Mouse (Mus musculus) E14TG2a.4 (cell line): ENCODE measurements around the gene Cln3.

ENCODE experiments used
- H3K27me3 ChIP-seq: 2 replicates; pipeline ENCODE4 v1.6.1; 2014; ENCODE audit warnings: low read length, control low read depth; ENCODE audit not compliant: insufficient read depth
- H3K36me3 ChIP-seq: 2 replicates; pipeline ENCODE4 v1.6.1; 2014; ENCODE audit warnings: low read length, control low read depth; ENCODE audit not compliant: insufficient read depth
- H3K4me1 ChIP-seq: replicated peaks from 2 replicates; pipeline ENCODE4 v1.6.1; 2014; ENCODE audit warnings: low read depth, low read length, control low read depth
- H3K4me3 ChIP-seq: replicated peaks from 2 replicates; pipeline ENCODE4 v1.5.1; 2014; ENCODE audit warnings: mild to moderate bottlenecking, low read length
- H3K9me3 ChIP-seq: 2 replicates; pipeline ENCODE4 v1.6.1; 2014; ENCODE audit warnings: low read length, control low read depth
- CTCF ChIP-seq: conservative IDR thresholded peaks from 2 replicates; pipeline ENCODE4 v1.5.1; 2014; ENCODE audit warnings: low read length
- NANOG ChIP-seq: IDR thresholded peaks from 2 replicates; pipeline ENCODE4 v1.6.1; 2014; ENCODE audit warnings: borderline replicate concordance, low read length, mixed read lengths
- POU5F1 ChIP-seq: IDR thresholded peaks from 2 replicates; pipeline ENCODE4 v1.6.1; 2014; ENCODE audit warnings: low read length, borderline replicate concordance

The Cln3 gene

DNA sequence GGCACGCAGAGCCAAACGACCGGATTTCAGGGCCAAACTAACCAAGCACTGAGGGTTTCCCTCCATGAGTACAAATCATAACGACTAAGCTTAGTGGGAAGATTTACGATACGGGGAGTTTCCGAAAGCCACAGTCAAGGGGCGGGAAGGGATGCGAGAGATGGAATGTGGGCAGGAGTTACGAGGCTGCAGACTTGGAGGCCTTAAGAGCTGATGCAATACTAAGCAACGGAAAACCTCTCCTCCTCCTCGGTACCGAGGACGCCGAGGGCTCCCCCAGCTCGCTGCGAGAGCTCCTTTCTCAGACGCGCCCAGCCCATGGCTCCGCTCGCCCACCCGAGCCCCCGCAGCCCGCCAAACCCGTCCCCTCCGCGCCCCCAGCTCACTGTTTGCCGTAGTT is 19.9 kb downstream of the Cln3 start:
- no peaks in the 10 kb centered on the region for H3K27me3 ChIP-seq
- H3K4me1 ChIP-seq: peaks cover 23% of the 10 kb centered on the region
- no peak for TF ChIP-seq CTCF
- TF ChIP-seq NANOG: no peak
- no peak for TF ChIP-seq POU5F1
- H3K36me3 ChIP-seq: peaks cover 43% of the 10 kb centered on the region
- no peaks in the 10 kb centered on the region; the same call in 1 of the 2 replicates for H3K9me3 ChIP-seq
- H3K4me3 ChIP-seq: peak overlapping the region; percentile 99

GRCm38 (mm10) chr7:126556635-126557034 is 29.0 kb downstream of the Cln3 start:
- Histone ChIP-seq H3K4me1 (peaks cover 6% of the 10 kb centered on the region; the same call in 1 of the 2 replicates), H3K4me3 (no peak overlapping the region), H3K27me3 (no peaks in the 10 kb centered on the region), H3K36me3 (peaks cover 100% of the 10 kb centered on the region), H3K9me3 (no peaks in the 10 kb centered on the region)
- TF ChIP-seq NANOG: no peak
- TF ChIP-seq CTCF: no peak
- no peak for TF ChIP-seq POU5F1

DNA sequence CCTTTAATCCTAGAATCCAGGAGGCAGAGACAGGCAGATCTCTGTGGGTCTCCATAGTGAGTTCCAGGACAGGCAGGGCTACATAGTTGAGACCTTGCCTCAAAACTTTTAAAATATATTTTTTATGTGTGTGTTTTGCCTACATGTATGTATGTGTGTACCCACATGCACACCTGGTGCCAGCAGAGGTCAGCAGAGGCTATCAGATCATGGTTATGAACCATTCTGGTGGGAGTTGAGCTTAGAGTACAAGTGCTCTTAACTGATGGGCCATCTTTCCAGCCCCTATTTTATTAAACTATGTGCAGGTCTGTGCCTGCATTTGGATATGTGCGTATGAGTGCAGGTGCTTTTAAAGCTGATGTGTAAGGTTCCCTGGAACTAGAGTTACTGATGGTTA is 30.8 kb downstream of the Cln3 start:
- H3K9me3 ChIP-seq: no peaks in the 10 kb centered on the region
- no peaks in the 10 kb centered on the region for H3K27me3 ChIP-seq
- peaks cover 100% of the 10 kb centered on the region for H3K36me3 ChIP-seq
- H3K4me1 ChIP-seq: peaks cover 8% of the 10 kb centered on the region
- no peak for TF ChIP-seq NANOG
- TF ChIP-seq CTCF: no peak
- no peak for TF ChIP-seq POU5F1
- no peak overlapping the region for H3K4me3 ChIP-seq

- H3K9me3 ChIP-seq: no peaks in the 10 kb centered on the region
- H3K4me1 ChIP-seq: peaks cover 16% of the 10 kb centered on the region
- H3K36me3 ChIP-seq: peaks cover 73% of the 10 kb centered on the region
- H3K27me3 ChIP-seq: no peaks in the 10 kb centered on the region
- no peak overlapping the region for H3K4me3 ChIP-seq
- TF ChIP-seq POU5F1: no peak
Observed at GRCm38 (mm10) chr7:126545631-126546030, 40.0 kb downstream of the Cln3 start.

GRCm38 (mm10) chr7:126541661-126542060 is 44.0 kb downstream of the Cln3 start:
- H3K4me1 ChIP-seq: peaks cover 6% of the 10 kb centered on the region; the same call in 1 of the 2 replicates
- no peaks in the 10 kb centered on the region for H3K9me3 ChIP-seq
- no peak overlapping the region for H3K4me3 ChIP-seq
- H3K27me3 ChIP-seq: peaks cover 6% of the 10 kb centered on the region
- TF ChIP-seq POU5F1 (no peak), CTCF (no peak), NANOG (no peak)
- H3K36me3 ChIP-seq: peaks cover 33% of the 10 kb centered on the region

DNA sequence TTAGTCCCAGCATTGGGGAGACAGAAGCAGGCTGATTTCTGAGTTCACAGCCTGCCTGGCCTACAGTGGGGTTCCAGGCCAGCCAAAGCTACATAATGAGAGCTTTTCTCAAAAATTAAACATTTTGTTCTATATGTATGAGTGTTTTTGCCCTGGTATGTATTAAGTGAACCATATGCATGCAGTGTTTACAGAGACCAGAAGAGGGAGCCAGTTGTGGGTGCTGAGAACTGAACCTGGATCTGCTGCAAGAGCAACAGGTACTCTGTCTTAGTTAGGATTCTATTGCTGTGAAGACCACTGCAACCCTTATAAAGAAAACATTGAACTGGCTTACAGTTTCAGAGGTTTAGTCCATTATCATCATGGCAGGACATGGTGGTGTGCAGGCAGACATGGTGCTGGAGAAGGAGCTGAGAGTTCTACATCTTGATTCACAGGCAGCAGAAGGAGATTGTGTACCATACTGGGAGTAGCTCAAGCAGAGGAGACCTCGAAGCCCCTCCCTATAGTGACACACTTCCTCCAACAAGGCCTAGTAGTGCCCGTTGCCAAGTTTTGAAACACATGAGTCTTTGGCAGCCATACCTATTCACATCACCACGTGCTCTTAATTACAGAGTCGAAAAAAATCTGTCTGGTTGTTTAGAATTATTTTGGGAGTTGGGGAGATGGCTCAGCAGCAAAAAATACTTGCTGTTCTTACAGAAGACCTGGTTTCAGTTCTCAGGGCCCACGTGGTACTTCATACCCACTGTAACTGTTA is 47.6 kb downstream of the Cln3 start:
- Histone ChIP-seq H3K36me3 (no peaks in the 10 kb centered on the region), H3K9me3 (no peaks in the 10 kb centered on the region), H3K4me1 (peaks cover 18% of the 10 kb centered on the region), H3K4me3 (no peak overlapping the region), H3K27me3 (peaks cover 22% of the 10 kb centered on the region)
- TF ChIP-seq POU5F1 (no peak), CTCF (peak; percentile 75), NANOG (no peak)

GRCm38 (mm10) chr7:126536466-126536865 is 49.2 kb downstream of the Cln3 start:
- Histone ChIP-seq H3K4me3 (peak overlapping the region; percentile 76), H3K27me3 (peaks cover 22% of the 10 kb centered on the region), H3K9me3 (no peaks in the 10 kb centered on the region), H3K4me1 (peaks cover 18% of the 10 kb centered on the region), H3K36me3 (no peaks in the 10 kb centered on the region)
- TF ChIP-seq CTCF (no peak), POU5F1 (no peak), NANOG (no peak)

DNA sequence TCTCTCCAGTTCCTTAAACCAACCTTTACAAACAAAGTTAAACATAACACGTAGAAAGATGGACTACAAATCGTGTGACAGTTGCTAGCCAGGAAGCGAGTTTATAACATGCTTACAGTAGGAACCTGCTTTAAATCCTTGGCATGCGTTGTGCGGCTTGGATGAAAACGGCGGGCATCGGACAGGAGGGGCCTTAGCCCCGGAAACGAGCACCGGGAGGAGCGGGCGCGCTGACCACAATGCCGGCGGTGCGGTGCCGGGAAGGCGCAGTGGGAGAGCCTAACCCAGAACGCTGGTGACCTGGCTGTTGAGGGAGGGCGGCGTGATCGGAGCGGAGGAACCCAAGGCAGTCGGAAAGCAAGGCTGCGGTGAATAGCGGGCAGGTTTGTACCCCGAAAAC is 49.9 kb downstream of the Cln3 start:
- H3K4me3 ChIP-seq: peak overlapping the region; percentile 76
- H3K27me3 ChIP-seq: peaks cover 22% of the 10 kb centered on the region
- TF ChIP-seq POU5F1 (no peak), NANOG (no peak), CTCF (no peak)
- peaks cover 18% of the 10 kb centered on the region for H3K4me1 ChIP-seq
- no peaks in the 10 kb centered on the region for H3K9me3 ChIP-seq
- no peaks in the 10 kb centered on the region for H3K36me3 ChIP-seq

GRCm38 (mm10) chr7:126533434-126533833 is 52.2 kb downstream of the Cln3 start:
- H3K4me1 ChIP-seq: peaks cover 18% of the 10 kb centered on the region
- TF ChIP-seq CTCF: no peak
- TF ChIP-seq NANOG: no peak
- no peak for TF ChIP-seq POU5F1
- no peaks in the 10 kb centered on the region for H3K9me3 ChIP-seq

More at GRCm38 (mm10) chr7:126533434-126533833, 52.2 kb downstream of the Cln3 start:
- Histone ChIP-seq H3K4me3 (no peak overlapping the region), H3K27me3 (peaks cover 22% of the 10 kb centered on the region), H3K36me3 (no peaks in the 10 kb centered on the region)
